Mouse (Mus musculus): ENCODE measurements around the gene Bcorl1.

The Bcorl1 gene

DNA sequence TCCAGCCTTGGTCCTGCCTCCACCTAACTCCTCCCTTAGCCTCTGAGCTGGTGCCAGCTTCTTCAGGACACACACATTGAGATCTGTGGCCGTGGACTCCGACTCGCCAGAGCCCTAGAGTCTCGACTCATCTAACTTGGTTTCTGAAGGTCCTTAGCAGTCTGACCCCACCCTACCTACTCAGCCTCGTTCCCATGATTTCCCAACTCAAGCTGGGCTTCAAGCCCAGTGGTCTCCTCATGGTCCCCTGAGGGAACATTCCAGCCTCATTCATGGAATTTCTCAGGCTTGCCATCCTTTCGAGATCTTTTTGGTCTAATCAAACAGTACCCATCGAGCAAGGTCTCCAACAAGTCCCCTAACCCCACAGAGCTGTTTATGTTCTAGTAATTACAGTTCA lies 100.8 kb downstream of the Bcorl1 start:
- DNase-seq (ENCODE audit: low read depth, low spot score) = no peak

DNA sequence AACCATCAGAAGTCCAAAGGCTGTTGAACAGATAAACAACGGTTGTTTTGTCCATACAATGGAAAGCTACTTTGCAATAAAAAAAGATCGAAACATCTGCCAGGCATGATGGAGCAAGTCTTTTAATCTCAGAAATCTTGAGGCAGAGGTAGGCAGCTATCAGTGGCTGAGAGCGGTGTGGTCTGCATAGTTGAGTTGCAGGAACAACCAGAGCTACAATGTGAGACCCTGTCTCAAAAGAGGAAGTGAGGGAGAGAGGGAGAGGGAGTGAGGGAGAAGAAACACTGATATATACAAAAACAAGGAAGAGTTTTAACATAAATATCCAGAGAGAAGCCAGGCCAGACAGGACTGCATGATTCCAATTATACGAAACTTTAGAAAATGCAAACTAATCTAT lies 103.5 kb downstream of the Bcorl1 start:
- DNase-seq (ENCODE audit: low read depth, low spot score) = no peak

- DNase-seq (ENCODE audit: low read depth, low spot score) = no peak
These were observed 108.5 kb downstream of the Bcorl1 start for GRCm38 (mm10) chrX:48449646-48450045.

DNA sequence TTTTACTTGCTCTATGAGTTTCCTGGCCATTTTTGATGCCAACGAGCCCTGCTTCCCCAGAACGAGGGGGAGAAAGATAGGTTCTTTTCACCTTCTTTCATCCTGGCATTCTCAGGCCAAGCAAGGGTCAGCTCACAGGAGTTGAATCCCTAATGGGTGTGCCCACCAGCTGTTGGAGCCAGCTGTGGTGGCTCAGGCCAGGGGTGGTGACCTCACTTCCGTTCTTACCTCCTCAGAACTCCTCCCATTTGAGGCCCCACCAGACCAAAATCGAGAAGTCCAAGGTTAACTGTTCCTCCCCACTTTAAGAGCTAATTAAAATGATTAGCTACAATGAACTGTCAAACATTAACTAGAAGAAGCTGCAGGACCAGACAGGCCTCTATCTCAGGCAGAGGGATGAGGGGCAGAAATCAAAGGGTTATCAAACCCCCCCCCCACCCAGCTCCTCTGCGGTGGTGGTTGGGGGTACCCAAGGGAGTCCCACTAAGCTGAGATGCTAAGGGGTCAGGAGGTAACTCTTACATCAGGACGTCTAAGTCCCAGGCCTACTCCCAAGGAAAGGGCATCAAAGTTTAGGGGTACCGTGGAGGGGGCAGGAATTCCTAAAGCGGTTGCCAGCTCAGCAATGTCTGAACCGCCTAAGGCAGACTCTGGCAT lies 111.2 kb downstream of the Bcorl1 start:
- DNase-seq (ENCODE audit: low read depth, low spot score) = peak; percentile 27

DNA sequence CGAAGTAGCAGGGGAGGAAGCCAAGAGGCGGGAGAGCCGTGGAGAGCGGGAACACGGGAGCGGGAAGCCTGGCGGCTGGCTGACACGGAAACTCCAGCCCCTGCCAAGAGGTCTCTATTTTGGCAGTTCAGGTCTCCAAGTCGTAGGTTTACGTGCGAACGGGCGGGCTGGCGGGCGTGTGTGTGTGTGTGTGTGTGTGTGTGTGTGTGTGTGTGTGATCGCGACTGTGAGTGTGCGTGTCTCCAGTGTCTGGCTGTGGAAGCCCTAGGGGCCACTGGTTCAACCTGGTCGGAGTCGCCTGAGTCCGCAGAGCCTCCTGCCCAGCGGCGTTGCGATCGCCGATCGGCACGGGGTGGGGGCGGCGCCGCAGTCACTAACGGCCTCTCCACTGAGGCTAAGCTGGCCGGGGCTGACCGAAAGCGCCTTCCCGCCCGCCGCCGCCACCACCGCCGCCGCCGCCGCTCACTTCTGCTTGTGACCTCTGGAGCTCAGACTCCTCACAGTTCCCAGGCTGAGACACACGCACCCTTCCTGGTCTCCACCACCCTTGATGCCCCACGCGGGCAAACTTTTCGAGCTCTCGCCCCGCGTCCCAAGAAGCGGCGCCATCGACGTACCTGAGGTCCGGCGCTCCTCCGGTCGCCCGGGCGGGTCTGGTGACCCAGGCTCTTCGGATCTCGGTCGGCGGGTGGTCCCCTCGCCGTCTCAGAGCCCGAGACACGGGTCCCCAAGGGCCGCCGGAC lies 111.9 kb downstream of the Bcorl1 start:
- DNase-seq (ENCODE audit: low read depth, low spot score) = peak; percentile 42

GRCm38 (mm10) chrX:48453736-48454494 lies 112.8 kb downstream of the Bcorl1 start:
- peak; percentile 79 for DNase-seq (ENCODE audit: low read depth, low spot score)

GRCm38 (mm10) chrX:48454495-48454878 lies 113.3 kb downstream of the Bcorl1 start:
- no peak for DNase-seq (ENCODE audit: low read depth, low spot score)

DNA sequence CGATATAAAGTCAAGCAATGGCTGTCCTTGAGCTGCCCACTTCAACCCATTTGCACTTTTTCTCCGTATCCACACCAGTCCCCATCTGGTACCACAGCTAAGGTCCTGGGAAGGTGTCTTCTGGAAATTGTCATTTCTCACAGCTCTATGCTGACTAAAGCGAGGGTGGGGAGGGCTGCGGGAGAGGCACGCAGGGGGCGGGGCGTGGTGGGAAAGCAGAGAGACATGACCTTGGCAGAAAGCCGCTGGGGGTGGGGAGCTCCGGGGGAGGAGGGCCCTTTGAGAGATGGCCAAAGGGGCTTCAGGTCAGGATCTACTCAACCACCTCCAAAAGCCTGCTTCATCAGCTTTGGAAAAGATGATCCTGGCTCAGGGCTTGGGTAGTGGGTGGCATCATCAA lies 113.9 kb downstream of the Bcorl1 start:
- peak; percentile 43 for DNase-seq (ENCODE audit: low read depth, low spot score)

DNA sequence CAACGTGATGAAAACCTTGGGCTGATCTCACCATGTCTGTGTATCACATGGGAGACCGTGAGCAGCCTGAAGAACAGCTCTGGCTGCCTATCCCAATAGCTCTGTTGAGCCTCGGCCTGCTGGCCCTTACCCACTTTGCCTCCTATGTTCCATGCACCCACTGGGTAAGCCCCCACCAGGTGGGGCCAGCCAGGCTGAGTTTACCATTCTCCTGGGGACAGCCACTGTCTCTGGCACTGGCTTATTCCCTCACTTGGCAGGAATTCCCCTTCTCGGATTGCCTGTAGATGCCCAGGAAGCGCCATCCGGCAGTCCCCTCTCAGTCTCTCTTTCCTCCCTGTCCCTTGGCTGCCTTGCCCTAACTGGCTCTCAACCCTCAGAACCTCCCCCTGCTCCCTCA lies 115.8 kb downstream of the Bcorl1 start:
- no peak for DNase-seq (ENCODE audit: low read depth, low spot score)

All from ZHBTc4 (cell line).